Mouse (Mus musculus) heart, postnatal 25 days (tissue): ENCODE measurements around the gene Uts2. TPM values are rescaled to one million over a fixed set of nuclear protein-coding genes. Genes with fewer than 3 reads are reported as not detected.
"Not testable (repeated sequence)": the region's sequence is repeated elsewhere in the genome, so short reads cannot be mapped to it uniquely, and the experiment has no call there.

Experiments used
- DNase-seq: peaks from one replicate; pipeline ENCODE4 v3.0.0; 2022; ENCODE audit warnings: low spot score
- intact Hi-C: fragments of 180-260 bp; cut with DNase I; formaldehyde crosslinking; loops from one replicate; pipeline ENCODE4 v1.15.1; 2025
- total RNA-seq, 2 experiments: library from RNA; stranded (reverse); gene quantifications; 2 replicates each; pipeline ENCODE4 v1.2.3; 2021

Uts2 gene
- total RNA-seq, 2 experiments from 2014 or later = not detected

GRCm38 (mm10) chr4:151006945-151007344 is 10.0 kb downstream of the Uts2 start:
- intact Hi-C loops = no loop called here
- no peak for DNase-seq

DNA sequence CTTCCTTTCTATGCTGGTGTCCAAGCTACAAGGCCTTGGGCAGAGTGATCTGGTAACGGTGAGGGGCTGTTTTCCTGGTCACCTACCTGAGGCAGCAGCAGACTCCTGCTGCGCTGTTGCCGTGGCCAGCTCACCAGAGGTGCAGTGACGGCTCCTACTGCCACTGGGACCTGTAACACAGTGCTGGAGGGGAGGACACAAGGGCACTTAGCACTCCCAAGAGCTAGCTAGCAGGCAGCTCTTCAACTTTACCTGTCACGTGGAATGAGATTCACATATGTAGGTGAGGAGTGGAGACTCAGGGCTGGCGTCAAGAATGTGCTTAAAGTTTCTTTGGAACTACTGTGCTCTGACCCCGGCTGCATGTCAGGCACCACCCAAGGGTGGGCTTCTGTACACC is 13.4 kb downstream of the Uts2 start:
- intact Hi-C loops = no loop called here

DNA sequence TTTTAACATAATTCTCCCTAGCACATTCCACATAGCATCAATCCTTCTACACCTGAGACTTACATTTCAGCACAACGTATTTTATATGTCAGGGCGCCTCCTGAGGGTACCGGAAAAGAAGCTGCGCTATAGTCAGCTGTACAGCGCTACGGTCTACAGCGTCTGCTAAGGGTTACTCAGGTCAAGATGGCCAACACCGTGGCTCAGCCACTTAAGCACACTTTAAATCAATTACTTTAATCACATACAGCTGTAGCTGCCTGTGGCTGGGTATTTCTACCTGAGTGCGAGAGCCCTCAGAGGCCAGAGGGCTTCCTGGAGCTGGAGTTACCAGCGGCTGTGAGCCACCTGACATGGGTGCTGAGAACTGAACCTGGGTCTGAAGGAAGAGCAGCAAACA is 19.0 kb downstream of the Uts2 start:
- no peak for DNase-seq
- intact Hi-C loops = no loop called here

More for the DNA sequence above, 13.4 kb downstream of the Uts2 start:
- no peak for DNase-seq

- DNase-seq, intact Hi-C loops: not testable (repeated sequence)
Observed at GRCm38 (mm10) chr4:151017356-151017755, 20.5 kb downstream of the Uts2 start.

- DNase-seq = no peak
- intact Hi-C loops = no loop called here
Observed at GRCm38 (mm10) chr4:151024152-151024551, 27.3 kb downstream of the Uts2 start.

GRCm38 (mm10) chr4:151027001-151027400 is 30.1 kb downstream of the Uts2 start:
- intact Hi-C loops = no loop called here
- DNase-seq = no peak

- no peak for DNase-seq
- intact Hi-C loops = no loop called here
Observed at GRCm38 (mm10) chr4:151036521-151036920, 39.6 kb downstream of the Uts2 start.

DNA sequence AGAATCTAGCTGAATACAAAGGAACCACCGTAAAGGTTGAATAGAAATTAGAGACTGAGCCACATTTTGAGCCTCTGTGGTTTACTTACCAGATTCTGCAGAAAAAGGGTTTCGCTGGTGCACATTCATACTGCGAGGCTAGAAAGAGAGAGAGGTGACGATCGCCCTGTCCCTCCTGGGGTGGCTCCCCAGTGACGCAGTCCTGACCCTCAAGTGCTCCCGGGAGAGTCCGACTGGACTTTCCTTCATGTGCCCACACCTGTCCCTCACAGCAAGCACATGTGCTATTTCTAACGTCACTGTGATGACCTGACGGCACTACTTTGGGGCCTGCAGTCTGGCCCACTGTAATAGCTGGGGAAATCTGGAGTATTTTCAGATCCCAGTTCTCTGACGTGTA is 40.9 kb downstream of the Uts2 start:
- no peak for DNase-seq
- intact Hi-C loops = no loop called here

DNA sequence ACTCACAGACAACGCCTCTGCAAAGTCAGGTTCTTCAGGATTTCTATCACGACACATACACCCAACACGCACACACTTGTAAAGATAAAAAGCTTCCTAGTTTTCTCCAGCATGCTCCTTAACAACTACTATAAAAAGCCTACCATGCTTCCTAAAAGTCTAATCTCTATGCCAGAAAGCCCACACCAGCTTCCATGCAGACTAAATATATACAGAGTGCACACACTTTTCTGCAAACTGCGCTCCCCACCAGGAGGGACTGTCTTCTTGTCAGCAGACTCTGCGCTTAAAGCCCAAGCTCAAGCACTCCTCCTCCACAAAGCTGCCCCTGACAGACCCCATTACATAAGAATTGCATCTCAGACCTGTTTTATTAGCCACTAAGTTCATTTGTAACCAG is 44.6 kb downstream of the Uts2 start:
- DNase-seq = no peak
- intact Hi-C loops = no loop called here

- intact Hi-C loops = no loop called here
- DNase-seq = peak; percentile 42
Observed at GRCm38 (mm10) chr4:151043281-151043680, 46.4 kb downstream of the Uts2 start.

DNA sequence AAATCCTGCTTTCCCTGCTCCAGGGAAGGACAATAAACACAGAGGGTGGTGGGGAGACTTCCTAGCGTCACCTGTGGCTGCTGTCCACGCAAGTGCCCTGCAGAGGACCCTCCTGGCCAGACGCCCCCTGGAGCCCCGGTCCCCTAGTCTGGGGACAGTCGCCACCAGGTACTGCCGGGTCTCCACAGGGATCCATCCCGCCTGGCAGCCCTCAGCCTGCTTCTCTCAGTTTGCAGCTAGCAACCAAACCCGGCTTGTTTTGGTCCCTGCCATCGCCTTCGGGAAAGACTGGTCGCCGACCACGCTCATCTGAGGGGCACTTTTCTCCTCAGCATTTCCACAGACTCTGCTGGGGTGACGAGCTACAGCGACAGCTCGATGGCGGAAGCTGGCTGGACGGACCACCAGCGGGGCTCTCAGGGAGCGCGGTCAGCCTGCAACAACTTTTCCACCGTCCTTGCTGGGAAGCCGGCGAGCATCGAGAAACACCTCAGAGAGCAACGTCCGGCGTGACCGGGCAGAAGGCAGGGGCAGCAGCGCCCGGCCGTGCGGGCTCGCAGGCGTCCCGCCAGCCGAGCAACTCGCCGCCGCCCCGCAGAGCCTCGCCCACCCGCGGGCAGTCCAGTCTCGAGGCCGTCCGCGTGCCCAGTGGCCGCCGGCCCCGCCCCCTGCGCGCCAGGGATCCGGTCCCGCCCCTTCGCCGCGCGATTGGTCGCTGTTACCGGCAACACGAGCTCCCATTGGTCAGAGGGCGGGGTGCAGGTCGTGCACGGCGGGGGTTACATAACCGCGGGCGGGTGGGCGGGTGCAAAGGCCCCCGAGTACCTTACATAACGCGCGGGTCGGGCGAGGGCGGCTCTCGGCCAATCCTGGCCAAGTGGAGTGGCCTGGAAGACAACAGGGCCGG is 47.4 kb downstream of the Uts2 start, which contains the start of gene Per3:
TSS of gene Per3 (minus strand) at position 629 of the 907 bp plus-strand sequence.
- intact Hi-C loops = no loop called here
- DNase-seq = peak; percentile 98

- intact Hi-C loops = no loop called here
- no peak for DNase-seq
Observed at GRCm38 (mm10) chr4:151044944-151045570, 48.2 kb downstream of the Uts2 start.

DNA sequence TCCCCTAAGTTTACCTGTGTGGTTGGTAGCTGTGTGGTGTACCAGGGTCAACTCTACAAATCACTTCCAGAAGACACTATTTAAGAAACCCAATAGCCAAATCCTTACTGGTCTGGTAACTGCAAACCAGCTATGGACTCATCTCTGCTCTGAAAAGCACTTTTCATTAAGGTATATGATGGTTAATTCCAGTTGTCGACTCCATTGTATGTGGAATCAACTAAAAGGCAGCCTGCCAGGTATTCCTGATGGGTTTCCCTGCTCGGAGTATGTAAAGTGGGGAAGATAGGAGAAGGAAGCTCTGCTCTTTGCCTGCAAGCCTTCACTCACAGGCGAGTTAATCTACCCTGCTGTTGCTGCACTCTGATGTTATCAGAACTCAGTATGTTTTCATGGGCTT is 49.6 kb downstream of the Uts2 start:
- intact Hi-C loops = no loop called here
- DNase-seq = no peak

- intact Hi-C loops = no loop called here
- DNase-seq = no peak
Observed at GRCm38 (mm10) chr4:151051162-151051561, 54.3 kb downstream of the Uts2 start.

Other genes with a start within 250 kb of the Uts2 start
- 10 to 100 TPM; 15.0 to 16.6 TPM for gene Errfi1, start 143.2 kb upstream of the Uts2 start, total RNA-seq
- 100 to 1,000 TPM; 232 to 242 TPM for gene Park7, start 82.7 kb upstream of the Uts2 start, total RNA-seq
- under 1 TPM in 1 of 2 experiments, not detected in 1; 0.21 TPM for gene Tnfrsf9, start 82.5 kb upstream of the Uts2 start, total RNA-seq
- 10 to 100 TPM in 1 of 2 experiments, 1 to 10 TPM in 1; 4.2 to 19.9 TPM for gene Per3, start 47.6 kb downstream of the Uts2 start, total RNA-seq
- 10 to 100 TPM; 67.4 to 77.2 TPM for gene Vamp3, start 60.9 kb downstream of the Uts2 start, total RNA-seq
- gene Gm13090, start 92.5 kb downstream of the Uts2 start, total RNA-seq = not detected